Mouse (Mus musculus) stomach, postnatal 0 days (tissue): Measurements from ENCODE around the gene Pard6b. TPM values are rescaled to one million over a fixed set of nuclear protein-coding genes. Genes with fewer than 3 reads are reported as not detected.

Experiments
- ATAC-seq: fragments of 200-750 bp; cut with Nextera tagmentation; 2 replicates; pipeline ENCODE4 v1.8.0; 2017; ENCODE audit not compliant: low FRiP score, low TSS enrichment
- DNase-seq: peaks from one replicate; pipeline ENCODE4 v3.0.0-alpha.2; 2016; ENCODE audit warnings: low spot score
- H3K27ac ChIP-seq: fragments of 300-500 bp; sonication (generic); replicated peaks from 2 replicates; pipeline ENCODE4 v1.5.1; 2014; ENCODE audit warnings: mild to moderate bottlenecking, control low read depth
- H3K27me3 ChIP-seq: fragments of 300-500 bp; sonication (generic); 2 replicates; pipeline ENCODE4 v1.6.1; 2014; ENCODE audit warnings: low read length; ENCODE audit not compliant: control insufficient read depth, insufficient read depth
- H3K36me3 ChIP-seq: fragments of 300-500 bp; sonication (generic); 2 replicates; pipeline ENCODE4 v1.6.1; 2014; ENCODE audit warnings: low read length, mixed read lengths; ENCODE audit not compliant: control insufficient read depth, insufficient read depth
- H3K4me1 ChIP-seq: fragments of 300-500 bp; sonication (generic); replicated peaks from 2 replicates; pipeline ENCODE4 v1.6.1; 2014; ENCODE audit warnings: antibody characterized with exemption; ENCODE audit not compliant: control insufficient read depth, insufficient read depth
- H3K4me2 ChIP-seq: fragments of 300-500 bp; sonication (generic); replicated peaks from 2 replicates; pipeline ENCODE4 v1.6.1; 2014; ENCODE audit warnings: low read depth, mild to moderate bottlenecking, control low read depth, moderate library complexity
- H3K4me3 ChIP-seq: fragments of 300-500 bp; sonication (generic); 2 replicates; pipeline ENCODE4 v1.5.1; 2014; ENCODE audit warnings: low read depth, low read length, control low read depth
- H3K9ac ChIP-seq: fragments of 300-500 bp; sonication (generic); 2 replicates; pipeline ENCODE4 v1.6.1; 2014; ENCODE audit warnings: mild to moderate bottlenecking, low read length, control low read depth, mixed read lengths
- H3K9me3 ChIP-seq: fragments of 300-500 bp; sonication (generic); 2 replicates; pipeline ENCODE4 v1.6.1; 2016; ENCODE audit warnings: low read length; ENCODE audit not compliant: control insufficient read depth
- CTCF ChIP-seq: IDR thresholded peaks from 2 replicates; pipeline ENCODE4 v1.5.1; 2016; ENCODE audit warnings: antibody characterized with exemption, low read depth, mild to moderate bottlenecking, moderate library complexity
- EP300 ChIP-seq: optimal IDR thresholded peaks from 2 replicates; pipeline ENCODE3; 2016; ENCODE audit warnings: antibody characterized with exemption
- WGBS: fragments of 180-500 bp; shearing (Covaris S2); extraction: QIAGEN DNeasy Blood & Tissue Kit; methylation state at CpG from one replicate; pipeline ENCODE4 v1.1.7; 2014; 5-methylcytosine and 5-hydroxymethylcytosine counted together
- polyA plus RNA-seq: library from polyadenylated mRNA; unstranded; fragments of >200 nt; fragmentation: Nextera tagmentation; extraction: Ambion mirVana; gene quantifications from 2 replicates; pipeline ENCODE4 v1.2.1, GENCODE M21; 2015

Pard6b gene
- polyA plus RNA-seq, 1 experiment from 2014 or later, result 11.8 TPM

GRCm38 (mm10) chr2:168119123-168119522 lies 38.3 kb downstream of the Pard6b start:
- H3K36me3 ChIP-seq, result no peaks in the 10 kb centered on the region
- no peaks in the 10 kb centered on the region for H3K27me3 ChIP-seq
- ATAC-seq (no peak), DNase-seq (no peak)
- no peak overlapping the region for H3K4me2 ChIP-seq
- no peak overlapping the region for H3K27ac ChIP-seq
- no peaks in the 10 kb centered on the region for H3K9me3 ChIP-seq
- H3K4me3 ChIP-seq, result no peak overlapping the region
- TF ChIP-seq EP300 (no peak), CTCF (no peak)
- H3K4me1 ChIP-seq, result 0 out of 2 replicates have a peak, but pooled peaks cover 5% of the 10 kb centered on the region
- H3K9ac ChIP-seq, result no peak overlapping the region
- WGBS, result 64% methylated on average over 11 of the region's 12 CpGs

- no peaks in the 10 kb centered on the region for H3K9me3 ChIP-seq
- 80% methylated on average over 4 of the region's 4 CpGs for WGBS
- TF ChIP-seq EP300 (no peak), CTCF (no peak)
- ATAC-seq (no peak), DNase-seq (no peak)
- H3K36me3 ChIP-seq, result no peaks in the 10 kb centered on the region
- H3K27me3 ChIP-seq, result no peaks in the 10 kb centered on the region
- no peak overlapping the region for H3K4me2 ChIP-seq
- no peak overlapping the region for H3K27ac ChIP-seq
- no peak overlapping the region for H3K9ac ChIP-seq
- 0 out of 2 replicates have a peak, but pooled peaks cover 2% of the 10 kb centered on the region for H3K4me1 ChIP-seq
- H3K4me3 ChIP-seq, result no peak overlapping the region
Measured at GRCm38 (mm10) chr2:168120906-168121305, 40.1 kb downstream of the Pard6b start.

GRCm38 (mm10) chr2:168123652-168124051 lies 42.8 kb downstream of the Pard6b start:
- Histone ChIP-seq H3K4me3 (no peak overlapping the region), H3K27me3 (no peaks in the 10 kb centered on the region), H3K4me2 (no peak overlapping the region), H3K4me1 (no peaks in the 10 kb centered on the region), H3K9ac (no peak overlapping the region), H3K27ac (no peak overlapping the region), H3K9me3 (no peaks in the 10 kb centered on the region), H3K36me3 (no peaks in the 10 kb centered on the region)
- ATAC-seq (no peak), DNase-seq (no peak)
- TF ChIP-seq CTCF (no peak), EP300 (no peak)
- 87% methylated on average over 6 of the region's 6 CpGs for WGBS

GRCm38 (mm10) chr2:168125288-168126089 lies 44.7 kb downstream of the Pard6b start:
- Histone ChIP-seq H3K4me1 (no peaks in the 10 kb centered on the region), H3K36me3 (no peaks in the 10 kb centered on the region), H3K27ac (no peak overlapping the region), H3K9ac (no peak overlapping the region), H3K4me2 (no peak overlapping the region), H3K9me3 (no peaks in the 10 kb centered on the region), H3K4me3 (no peak overlapping the region), H3K27me3 (no peaks in the 10 kb centered on the region)
- WGBS, result 49% methylated on average over 11 of the region's 11 CpGs
- TF ChIP-seq CTCF (no peak), EP300 (no peak)
- DNase-seq (no peak), ATAC-seq (no peak)

- DNase-seq, result no peak
- Histone ChIP-seq H3K4me3 (no peak overlapping the region), H3K4me1 (no peaks in the 10 kb centered on the region), H3K9me3 (no peaks in the 10 kb centered on the region), H3K27ac (no peak overlapping the region), H3K27me3 (no peaks in the 10 kb centered on the region), H3K4me2 (no peak overlapping the region), H3K9ac (no peak overlapping the region), H3K36me3 (no peaks in the 10 kb centered on the region)
- TF ChIP-seq CTCF (no peak), EP300 (no peak)
- ATAC-seq, result 0 out of 2 replicates have a peak, but pooled peaks have one; percentile 40
- 69% methylated on average over 14 of the region's 14 CpGs for WGBS
Measured at GRCm38 (mm10) chr2:168127767-168128166, 47.0 kb downstream of the Pard6b start.

- H3K4me2 ChIP-seq, result no peak overlapping the region
- no peak for TF ChIP-seq EP300
- TF ChIP-seq CTCF, result peak; percentile 88
Measured at GRCm38 (mm10) chr2:168128211-168128859, 47.5 kb downstream of the Pard6b start.

More at GRCm38 (mm10) chr2:168128211-168128859, 47.5 kb downstream of the Pard6b start:
- H3K27me3 ChIP-seq, result no peaks in the 10 kb centered on the region
- peak overlapping the region; percentile 35; the same call in 1 of the 2 replicates for H3K27ac ChIP-seq
- H3K9ac ChIP-seq, result no peak overlapping the region
- DNase-seq (peak; percentile 95), ATAC-seq (peak; percentile 90)
- 24% methylated on average over 12 of the region's 14 CpGs for WGBS
- H3K4me1 ChIP-seq, result no peaks in the 10 kb centered on the region
- no peak overlapping the region for H3K4me3 ChIP-seq
- no peaks in the 10 kb centered on the region for H3K36me3 ChIP-seq
- H3K9me3 ChIP-seq, result no peaks in the 10 kb centered on the region
